Mouse (Mus musculus): ENCODE data around the gene Pkp1.

Pkp1 gene

GRCm38 (mm10) chr1:135828918-135829317 lies 90.1 kb downstream of the Pkp1 start:
- in situ Hi-C loops (cut with MboI, MseI) = no loop called here

- in situ Hi-C loops (cut with MboI, MseI) = loop anchor here (25.0 kb wide), 1 partner anchor 1759 kb away; no protein-coding TSS in a partner anchor
Observed at GRCm38 (mm10) chr1:135821780-135822179, 97.2 kb downstream of the Pkp1 start.
